Mouse (Mus musculus): Measurements from ENCODE around the gene Exoc3l4.

Gene Exoc3l4

GRCm38 (mm10) chr12:111434164-111434744 lies 17.4 kb downstream of the Exoc3l4 start:
- DNase-seq (ENCODE audit: low spot score in 2 of 2), result no peak

- DNase-seq (ENCODE audit: low spot score in 2 of 2), result no peak
Observed at GRCm38 (mm10) chr12:111434745-111435327, 18.0 kb downstream of the Exoc3l4 start.

GRCm38 (mm10) chr12:111436170-111436569 lies 19.4 kb downstream of the Exoc3l4 start:
- no peak for DNase-seq (ENCODE audit: low spot score in 2 of 2)

GRCm38 (mm10) chr12:111436640-111437039 lies 19.8 kb downstream of the Exoc3l4 start:
- DNase-seq (ENCODE audit: low spot score in 2 of 2), result no peak

GRCm38 (mm10) chr12:111437222-111437900 lies 20.5 kb downstream of the Exoc3l4 start:
- DNase-seq (ENCODE audit: low spot score in 2 of 2), result no peak

DNA sequence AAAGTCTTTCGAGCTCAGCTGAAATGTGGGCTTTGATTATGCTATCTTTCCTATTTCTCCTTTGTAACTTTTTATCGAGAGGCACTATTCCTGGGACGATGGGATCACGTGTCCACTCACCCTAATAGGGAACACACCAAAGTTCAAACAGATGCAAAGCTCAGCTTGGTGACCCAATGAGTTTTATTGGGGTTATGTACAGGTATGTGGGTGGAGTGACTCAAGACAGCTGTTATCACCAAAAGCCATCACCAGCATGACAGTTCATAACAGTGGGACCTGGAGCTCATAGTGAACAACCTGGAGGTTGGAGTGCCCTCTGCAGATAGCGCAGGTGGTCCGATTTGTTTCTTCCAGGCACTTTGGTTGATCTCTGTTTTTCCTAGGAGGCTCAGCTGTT lies 22.0 kb downstream of the Exoc3l4 start:
- no peak for DNase-seq (ENCODE audit: low spot score in 2 of 2)

DNA sequence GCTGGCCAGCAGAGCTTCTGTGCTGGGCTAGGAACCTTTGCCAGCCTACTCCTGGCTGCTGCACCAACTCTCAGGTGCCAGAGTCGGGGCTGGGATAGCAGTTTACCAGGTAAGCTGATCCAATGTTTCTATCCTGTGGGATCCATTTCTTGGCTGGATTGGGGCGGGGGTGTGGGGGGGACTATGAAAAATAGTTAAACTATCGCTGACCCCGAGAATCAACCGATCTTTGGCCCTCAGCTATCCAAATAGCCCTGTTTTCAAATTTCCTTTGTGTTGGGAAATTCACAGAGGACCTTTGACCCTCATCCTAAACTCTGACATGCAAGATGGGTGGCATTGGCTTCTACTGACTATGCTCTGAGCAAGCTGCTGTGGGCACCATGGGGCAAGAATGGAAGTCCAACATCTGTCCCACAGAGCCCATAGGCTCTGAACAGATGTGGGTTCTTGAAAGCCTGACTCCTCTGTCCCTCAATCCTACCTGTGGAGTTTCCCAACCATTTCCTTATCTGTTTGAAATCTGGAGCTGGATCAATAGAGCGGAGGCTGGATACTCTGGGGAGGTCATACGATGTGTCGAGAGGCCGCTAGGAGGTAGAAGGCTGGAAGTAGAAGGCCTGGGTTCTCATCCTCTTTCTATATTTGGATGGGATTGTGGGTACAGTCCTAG lies 24.0 kb downstream of the Exoc3l4 start:
- no peak for DNase-seq (ENCODE audit: low spot score in 2 of 2)

DNA sequence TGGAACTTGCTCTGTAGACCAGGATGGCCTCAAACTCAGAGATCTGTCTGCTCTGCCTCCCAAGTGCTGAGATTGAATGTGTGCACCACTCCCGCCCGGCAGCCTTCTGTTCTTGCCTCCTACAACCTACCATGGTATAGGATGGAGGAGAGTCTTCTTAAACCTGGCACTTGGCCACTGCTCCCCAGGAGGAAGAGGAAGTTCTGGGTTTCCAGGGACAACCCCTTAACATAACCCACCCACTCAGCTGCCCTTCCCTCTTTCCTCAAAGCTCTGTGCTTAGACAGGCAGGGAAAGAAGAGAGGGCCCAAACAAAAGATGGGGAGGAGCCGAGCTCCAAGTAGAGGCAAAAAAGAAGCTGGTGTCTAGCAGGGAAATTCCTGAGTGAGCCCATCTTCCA lies 24.7 kb downstream of the Exoc3l4 start:
- no peak for DNase-seq (ENCODE audit: low spot score in 2 of 2)

- peak; percentile 38 to 47 for DNase-seq (ENCODE audit: low spot score in 2 of 2)
Observed at GRCm38 (mm10) chr12:111442309-111443010, 25.6 kb downstream of the Exoc3l4 start, which contains the start of gene Tnfaip2. TSS of gene Tnfaip2 (plus strand) at chr12:111442469.

- DNase-seq (ENCODE audit: low spot score in 2 of 2), result no peak
Observed at GRCm38 (mm10) chr12:111443011-111443870, 26.4 kb downstream of the Exoc3l4 start.

DNA sequence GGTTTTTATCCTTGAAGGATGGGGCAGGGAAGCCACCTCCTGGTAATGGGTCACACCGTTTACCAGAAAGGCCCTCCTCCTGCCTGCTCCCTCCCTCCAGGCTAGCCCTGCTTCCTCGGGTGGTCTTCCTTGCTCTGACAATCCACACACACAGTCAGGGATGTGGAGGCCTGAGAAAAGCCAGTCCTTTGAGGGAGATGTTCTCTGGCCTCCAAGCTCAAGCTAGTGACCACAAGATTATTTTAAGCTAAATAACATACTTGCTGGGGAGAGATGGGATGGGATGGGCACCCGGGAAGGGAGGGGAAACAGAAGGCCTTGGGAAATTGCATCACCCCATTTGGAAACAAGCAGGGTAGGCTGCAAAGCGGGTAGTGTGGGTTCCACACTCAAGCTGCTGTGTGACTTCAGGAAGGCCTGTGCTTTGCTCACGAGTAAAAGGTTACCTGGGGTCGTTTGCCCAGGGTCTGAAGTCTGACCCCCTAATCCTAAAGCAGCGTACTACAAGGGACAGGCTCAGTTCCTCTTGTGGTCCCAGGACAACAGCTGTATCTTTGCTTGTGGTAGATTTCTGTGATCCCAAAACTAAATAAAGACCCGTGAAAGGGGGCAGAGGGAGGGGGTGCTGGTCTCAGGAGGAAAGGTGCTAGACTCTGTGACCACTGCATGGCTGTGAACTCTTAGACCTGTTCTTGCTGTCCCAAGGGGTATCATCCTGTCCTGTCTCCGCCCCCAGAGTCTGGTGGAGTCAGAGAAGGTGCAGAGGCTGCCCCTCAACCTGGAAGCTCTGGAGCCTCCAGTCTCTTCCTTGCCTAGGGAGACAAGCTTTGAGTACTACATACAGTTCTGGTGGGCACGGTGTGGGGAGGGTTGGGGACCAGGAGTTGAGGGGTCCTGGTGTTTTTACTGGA lies 27.4 kb downstream of the Exoc3l4 start:
- DNase-seq (ENCODE audit: low spot score in 2 of 2), result no peak

GRCm38 (mm10) chr12:111445161-111445889 lies 28.5 kb downstream of the Exoc3l4 start:
- DNase-seq (ENCODE audit: low spot score in 2 of 2), result no peak

- no peak for DNase-seq (ENCODE audit: low spot score in 2 of 2)
Observed at GRCm38 (mm10) chr12:111445890-111446613, 29.2 kb downstream of the Exoc3l4 start.

DNA sequence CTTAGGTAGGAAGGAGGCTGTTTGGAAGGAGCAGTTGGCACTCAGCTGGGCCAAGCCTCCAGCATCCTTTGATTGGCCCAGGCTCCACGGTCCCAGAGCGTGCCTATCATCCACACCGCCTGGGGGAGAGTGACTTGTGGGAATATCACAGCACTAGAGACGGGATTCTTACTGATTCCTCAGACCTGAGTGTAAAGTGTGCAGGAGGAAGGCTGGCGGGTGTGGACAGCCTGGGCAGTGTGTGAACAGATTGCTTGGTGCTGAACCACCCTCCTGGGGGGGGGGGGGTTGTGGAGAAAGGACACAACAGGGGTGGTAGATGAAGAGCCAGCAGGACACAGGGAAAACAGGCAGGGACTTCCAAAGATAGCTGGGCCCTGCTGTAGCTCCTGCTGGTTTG lies 29.9 kb downstream of the Exoc3l4 start:
- no peak for DNase-seq (ENCODE audit: low spot score in 2 of 2)

- DNase-seq (ENCODE audit: low spot score in 2 of 2), result no peak
Observed at GRCm38 (mm10) chr12:111447350-111447749, 30.5 kb downstream of the Exoc3l4 start.

DNA sequence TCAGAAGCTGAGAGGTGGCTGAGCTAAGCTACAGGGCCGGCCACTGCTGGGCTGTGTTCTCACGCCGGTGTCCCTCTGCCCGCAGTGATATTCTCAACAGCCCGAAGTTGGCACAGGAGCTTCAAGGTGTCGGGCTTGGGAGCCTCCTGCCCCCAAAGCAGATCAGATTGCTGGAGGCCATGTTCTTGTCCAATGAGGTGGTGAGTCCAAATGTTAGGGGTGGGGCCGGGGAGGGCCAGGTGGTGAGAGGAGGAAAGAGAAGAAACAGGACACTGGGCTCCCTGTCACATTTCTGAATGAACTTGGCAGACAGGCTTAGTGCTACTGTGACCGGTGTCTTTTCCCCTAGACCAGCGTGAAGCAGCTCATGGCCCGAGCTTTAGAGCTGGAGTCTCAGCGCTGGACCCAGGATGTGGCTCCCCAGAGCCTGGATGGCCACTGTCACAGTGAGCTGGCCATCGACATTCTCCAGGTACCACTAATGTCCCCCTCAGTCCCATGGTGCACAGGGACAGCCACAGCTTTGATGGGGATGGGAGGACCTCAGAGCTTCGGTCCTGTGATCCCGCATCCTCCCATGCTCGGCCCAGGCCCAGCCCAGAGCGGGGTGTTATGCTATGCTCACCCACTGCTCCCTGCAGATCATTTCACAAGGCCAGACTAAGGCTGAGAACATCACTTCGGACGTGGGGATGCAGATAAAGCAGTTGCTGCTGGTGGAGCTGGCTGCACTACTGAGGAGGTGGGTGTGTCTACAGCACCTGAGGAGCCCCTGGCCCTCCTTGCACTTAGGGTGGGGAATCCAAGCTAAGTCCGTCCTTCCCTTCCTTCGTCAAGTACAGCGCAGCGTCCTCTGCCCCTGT lies 31.3 kb downstream of the Exoc3l4 start:
- no peak for DNase-seq (ENCODE audit: low spot score in 2 of 2)

GRCm38 (mm10) chr12:111448931-111449705 lies 32.3 kb downstream of the Exoc3l4 start:
- DNase-seq (ENCODE audit: low spot score in 2 of 2), result no peak

Measured in natural killer cell, adult 2 months (primary cell).